In genomic region chr1:37719030-37719723, GRCm38 (mm10) we compare ENCODE assay signal across 8 mouse cellular contexts. TPM values are rescaled to one million over a fixed set of nuclear protein-coding genes. Genes with fewer than 3 reads are reported as not detected.
DNase-seq lines count a peak whose midpoint lies in the region; ATAC-seq lines count a peak whose summit lies in the region.

No protein-coding gene starts in this region.

- H3K9me3 ChIP-seq in megakaryocyte, embryonic 14.5 days: no peaks in the 10 kb centered on the region
- no peaks in the 10 kb centered on the region for H3K9me3 ChIP-seq in hindbrain, embryonic 12.5 days (replicated peaks)
- no peaks in the 10 kb centered on the region for H3K9me3 ChIP-seq in midbrain, embryonic 12.5 days

- peak overlapping the region; percentile 67 for H3K9ac ChIP-seq in hindbrain, embryonic 12.5 days
- H3K9ac ChIP-seq in midbrain, embryonic 12.5 days (replicated peaks): peak overlapping the region; percentile 58

- peak overlapping the region; percentile 94 for H3K4me2 ChIP-seq in hindbrain, embryonic 12.5 days (replicated peaks)
- peak overlapping the region; percentile 94 for H3K4me2 ChIP-seq in midbrain, embryonic 12.5 days (replicated peaks)

- intact Hi-C loops in gastrocnemius, postnatal 36 days (cut with DNase I): no loop called here

- H3K27ac ChIP-seq in hindbrain, embryonic 12.5 days: no peak overlapping the region
- no peak overlapping the region for H3K27ac ChIP-seq in midbrain, embryonic 12.5 days (replicated peaks)

- no peaks in the 10 kb centered on the region for H3K36me3 ChIP-seq in megakaryocyte, embryonic 14.5 days (replicated peaks; ENCODE audit: low read length)
- H3K36me3 ChIP-seq in hindbrain, embryonic 12.5 days: no peaks in the 10 kb centered on the region
- no peaks in the 10 kb centered on the region for H3K36me3 ChIP-seq in midbrain, embryonic 12.5 days

- no peak for ATAC-seq in megakaryocyte, adult 5-6 weeks (ENCODE audit: poor library complexity, severe bottlenecking)
- peak; percentile 83 for ATAC-seq in hindbrain, embryonic 12.5 days (ENCODE audit: low FRiP score)
- peak; percentile 76 for ATAC-seq in midbrain, embryonic 12.5 days (ENCODE audit: low FRiP score, low read depth)

- H3K27me3 ChIP-seq in megakaryocyte, embryonic 14.5 days (replicated peaks): peaks cover 24% of the 10 kb centered on the region
- peaks cover 34% of the 10 kb centered on the region for H3K27me3 ChIP-seq in hindbrain, embryonic 12.5 days
- H3K27me3 ChIP-seq in midbrain, embryonic 12.5 days: peaks cover 40% of the 10 kb centered on the region

- H3K4me3 ChIP-seq in megakaryocyte, embryonic 14.5 days (replicated peaks): peak overlapping the region; percentile 94
- H3K4me3 ChIP-seq in hindbrain, embryonic 12.5 days: peak overlapping the region; percentile 62
- H3K4me3 ChIP-seq in midbrain, embryonic 12.5 days: peak overlapping the region; percentile 65

- peak; percentile 18 for DNase-seq in adrenal gland, postnatal 10 days
- DNase-seq in adrenal gland, postnatal 36 days: no peak
- DNase-seq in T-cell, adult 2 months (ENCODE audit: low spot score): no peak
- DNase-seq in gastrocnemius, postnatal 36 days: no peak

- peaks cover 78% of the 10 kb centered on the region for H3K4me1 ChIP-seq in megakaryocyte, embryonic 14.5 days
- H3K4me1 ChIP-seq in hindbrain, embryonic 12.5 days: peaks cover 11% of the 10 kb centered on the region
- peaks cover 13% of the 10 kb centered on the region for H3K4me1 ChIP-seq in midbrain, embryonic 12.5 days

- WGBS in hindbrain, embryonic 12.5 days: 4% methylated on average over 45 of the region's 49 CpGs
- 3% methylated on average over 46 of the region's 49 CpGs for WGBS in midbrain, embryonic 12.5 days

RNA-seq across cellular contexts. Expression of gene 2010300C02Rik, which starts 0.7 kb away (rescaled TPM):
- total RNA-seq in adrenal gland, postnatal 10 days (2021): 1 to 10 TPM; 2.9 TPM
- 1 to 10 TPM; 2.3 to 2.4 TPM for total RNA-seq in adrenal gland, postnatal 36 days (2021)
- polyA plus RNA-seq in megakaryocyte, embryonic 14.5 days (2012; ENCODE audit: insufficient read depth, low replicate concordance): 10.7 and 15.7 TPM in 2 replicates
- total RNA-seq in megakaryocyte, adult 5-6 weeks (2015): 0.11 and 0.34 TPM in 2 replicates
- not detected in 2 replicates for total RNA-seq in megakaryocyte, adult 5-6 weeks (2017)
- 2.6 TPM in 2 replicates for polyA plus RNA-seq in hindbrain, embryonic 12.5 days (2016; fragmentation: Nextera tagmentation; extraction: Ambion mirVana)
- 0.75 and 0.98 TPM in 2 replicates for polyA plus RNA-seq in midbrain, embryonic 12.5 days (2016; fragmentation: Nextera tagmentation; extraction: Ambion mirVana)
- under 1 TPM; 0.25 to 0.41 TPM for total RNA-seq in gastrocnemius, postnatal 36 days (2021)
